Mouse (Mus musculus) olfactory bulb, adult 2 months (tissue): ENCODE data around the gene Sntb2. TPM values are rescaled to one million over a fixed set of nuclear protein-coding genes. Genes with fewer than 3 reads are reported as not detected.

ENCODE experiments used
- H3K27ac ChIP-seq: fragments of 200-500 bp; 2 replicates; pipeline ENCODE4 v1.5.1; 2012; ENCODE audit warnings: low read depth, low read length; ENCODE audit not compliant: insufficient read depth
- H3K4me1 ChIP-seq: fragments of 200-500 bp; 2 replicates; pipeline ENCODE4 v1.6.1; 2012; ENCODE audit warnings: low read length; ENCODE audit not compliant: control insufficient read depth, insufficient read depth
- H3K4me3 ChIP-seq: fragments of 200-500 bp; 2 replicates; pipeline ENCODE4 v1.5.1; 2012; ENCODE audit warnings: mild to moderate bottlenecking, low read depth, low read length, moderate library complexity; ENCODE audit not compliant: insufficient read depth
- CTCF ChIP-seq: fragments of 200-500 bp; IDR thresholded peaks from 2 replicates; pipeline ENCODE4 v1.5.1; 2012; ENCODE audit warnings: low read depth, mild to moderate bottlenecking, low read length, moderate library complexity; ENCODE audit not compliant: insufficient read depth
- POLR2A ChIP-seq: fragments of 200-500 bp; IDR thresholded peaks from 2 replicates; pipeline ENCODE4 v1.6.1; 2012; ENCODE audit warnings: mild to moderate bottlenecking, low read depth, low read length, moderate library complexity; ENCODE audit not compliant: insufficient read depth
- WGBS: fragments of 180-500 bp; shearing (Covaris S2); methylation state at CpG from one replicate; pipeline ENCODE4 v1.1.7; 2018; 5-methylcytosine and 5-hydroxymethylcytosine counted together
- polyA plus RNA-seq: library from polyadenylated mRNA; stranded (reverse); fragments of >200 nt; gene quantifications from 2 replicates; pipeline ENCODE4 v1.2.4, GENCODE M21; 2012; ENCODE audit warnings: low replicate concordance; ENCODE audit not compliant: missing spikeins, insufficient read depth, insufficient read length

Gene Sntb2
- polyA plus RNA-seq, 1 experiment = not detected

DNA sequence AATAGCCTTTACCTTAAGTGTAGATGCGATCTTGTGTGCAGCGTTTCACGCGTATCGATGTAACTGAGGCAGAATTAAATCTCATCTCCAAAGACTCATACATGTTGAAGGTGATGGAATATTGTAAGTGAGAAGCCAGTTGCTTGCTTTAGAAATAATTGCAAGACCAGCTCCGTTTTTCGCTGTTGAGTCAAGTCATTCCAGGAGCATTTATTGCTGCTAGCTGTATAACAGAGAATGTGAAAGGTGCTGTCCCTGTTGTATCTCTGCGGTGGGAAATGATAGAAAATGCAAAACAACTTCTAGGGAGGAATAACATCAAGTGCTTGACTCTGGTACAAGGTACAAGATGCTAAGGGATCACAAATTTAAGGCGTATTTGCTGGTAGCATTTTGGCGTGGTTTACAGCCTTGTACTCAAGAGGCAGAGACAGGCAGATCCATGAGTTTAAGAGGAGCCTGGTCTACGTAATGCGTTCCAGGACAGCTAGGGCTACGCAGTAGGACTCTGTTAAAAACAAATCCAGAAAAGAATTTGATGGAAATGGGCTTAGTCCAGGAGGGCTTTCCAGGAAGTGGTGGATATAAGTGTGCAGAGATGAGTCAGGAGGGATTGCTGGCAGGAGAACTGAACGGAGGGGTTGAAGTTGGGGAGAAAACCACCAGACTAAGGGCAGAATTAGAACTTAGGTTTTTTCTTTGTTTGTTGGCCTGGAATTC lies 1.7 kb downstream of the Sntb2 start:
- peak overlapping the region; percentile 57 for H3K4me3 ChIP-seq
- H3K4me1 ChIP-seq = peaks cover 6% of the 10 kb centered on the region
- TF ChIP-seq CTCF (no peak), POLR2A (no peak)
- no peak overlapping the region for H3K27ac ChIP-seq
- WGBS = 40% methylated on average over 14 of the region's 14 CpGs

- Histone ChIP-seq H3K4me1 (no peaks in the 10 kb centered on the region), H3K4me3 (no peak overlapping the region), H3K27ac (no peak overlapping the region)
- TF ChIP-seq POLR2A (no peak), CTCF (no peak)
- 97% methylated on average over 3 of the region's 3 CpGs for WGBS
Measured at GRCm38 (mm10) chr8:106941806-106942205, 6.3 kb downstream of the Sntb2 start.

DNA sequence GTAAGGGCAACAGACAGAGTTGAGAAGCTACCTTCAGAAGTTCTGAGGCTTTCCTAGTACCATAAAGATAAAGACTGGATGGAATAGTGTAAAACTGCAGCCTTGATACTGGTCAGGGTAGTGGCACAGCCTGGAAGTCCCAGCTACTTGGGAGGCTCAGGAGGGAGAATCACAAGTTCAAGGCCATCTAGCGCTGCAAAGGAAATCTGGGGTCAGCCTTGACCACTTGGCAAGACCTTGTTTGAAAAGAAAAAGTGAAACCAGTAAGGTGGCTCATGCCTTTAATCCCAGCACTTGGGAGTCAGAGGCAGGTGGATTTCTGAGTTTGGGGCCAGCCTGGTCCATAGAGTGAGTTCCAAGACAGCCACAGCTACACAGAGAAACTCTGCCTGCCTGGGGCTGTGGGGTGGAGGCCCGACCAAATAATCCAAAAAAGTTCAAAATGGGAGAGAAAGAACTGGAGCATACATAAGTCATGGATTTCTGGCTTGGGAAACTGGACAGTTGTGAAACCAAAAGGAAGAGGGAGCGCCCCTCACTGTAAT lies 8.4 kb downstream of the Sntb2 start:
- Histone ChIP-seq H3K4me1 (no peaks in the 10 kb centered on the region), H3K4me3 (no peak overlapping the region), H3K27ac (no peak overlapping the region)
- TF ChIP-seq POLR2A = no peak
- TF ChIP-seq CTCF = no peak
- WGBS = 89% methylated on average over 3 of the region's 3 CpGs

- 82% methylated on average over 3 of the region's 3 CpGs for WGBS
- no peak overlapping the region for H3K27ac ChIP-seq
- TF ChIP-seq POLR2A (no peak), CTCF (no peak)
- no peak overlapping the region for H3K4me3 ChIP-seq
- no peaks in the 10 kb centered on the region for H3K4me1 ChIP-seq
Measured at GRCm38 (mm10) chr8:106944756-106945155, 9.2 kb downstream of the Sntb2 start.

DNA sequence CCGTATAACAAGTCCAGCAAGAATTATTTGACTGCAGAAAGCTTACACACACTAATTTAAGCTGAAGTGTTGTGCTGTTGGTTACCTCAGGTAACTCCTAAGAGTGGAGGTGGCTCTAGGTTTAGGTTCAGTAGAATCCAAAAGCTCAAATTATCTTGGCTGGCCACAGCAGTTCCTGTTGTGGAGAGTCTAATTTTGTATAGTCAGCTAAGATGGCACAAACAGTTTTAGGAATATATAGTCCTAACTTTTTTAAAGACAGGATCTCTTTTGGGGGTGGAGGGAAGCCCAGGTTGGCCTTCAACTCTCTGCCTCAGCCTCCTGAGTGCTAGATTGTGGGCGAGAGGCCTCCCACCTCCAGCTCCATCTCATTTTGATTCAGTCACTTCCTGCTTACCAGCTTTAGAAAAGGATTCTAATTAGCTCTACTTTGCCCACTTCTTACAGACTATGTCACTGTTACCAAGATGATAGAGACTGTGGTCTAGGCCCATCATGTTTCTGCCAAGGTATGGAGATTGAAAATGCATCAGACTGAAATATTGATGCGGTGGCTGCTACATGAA lies 13.2 kb downstream of the Sntb2 start:
- no peak overlapping the region for H3K27ac ChIP-seq
- no peak overlapping the region for H3K4me3 ChIP-seq
- 89% methylated on average over 3 of the region's 3 CpGs for WGBS
- no peaks in the 10 kb centered on the region for H3K4me1 ChIP-seq
- no peak for TF ChIP-seq POLR2A
- TF ChIP-seq CTCF = no peak

GRCm38 (mm10) chr8:106951707-106952106 lies 16.2 kb downstream of the Sntb2 start:
- TF ChIP-seq POLR2A (no peak), CTCF (no peak)
- Histone ChIP-seq H3K4me3 (no peak overlapping the region), H3K27ac (no peak overlapping the region), H3K4me1 (no peaks in the 10 kb centered on the region)
- WGBS = 62% methylated on average over 4 of the region's 4 CpGs

DNA sequence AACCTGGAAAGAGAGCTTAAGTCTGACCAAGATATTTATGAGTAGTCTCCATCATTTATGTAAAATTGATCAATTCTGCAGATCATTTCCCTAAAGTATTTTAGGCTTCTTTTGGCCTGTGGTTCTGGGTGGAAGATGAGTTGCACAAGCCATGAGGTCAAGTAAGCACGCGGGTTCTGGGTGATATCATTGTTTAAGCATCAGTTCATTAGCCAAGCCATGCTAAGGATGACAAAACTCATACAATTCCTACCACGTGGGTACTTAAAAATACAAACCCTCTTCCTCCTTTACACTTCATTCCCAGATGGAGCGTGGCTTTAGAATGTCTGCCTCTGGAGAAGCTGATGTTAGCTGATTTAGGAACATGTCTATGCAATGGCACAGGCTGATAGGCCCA lies 18.0 kb downstream of the Sntb2 start:
- TF ChIP-seq POLR2A (no peak), CTCF (no peak)
- 85% methylated on average over 4 of the region's 4 CpGs for WGBS
- Histone ChIP-seq H3K4me1 (no peaks in the 10 kb centered on the region), H3K4me3 (no peak overlapping the region), H3K27ac (no peak overlapping the region)

DNA sequence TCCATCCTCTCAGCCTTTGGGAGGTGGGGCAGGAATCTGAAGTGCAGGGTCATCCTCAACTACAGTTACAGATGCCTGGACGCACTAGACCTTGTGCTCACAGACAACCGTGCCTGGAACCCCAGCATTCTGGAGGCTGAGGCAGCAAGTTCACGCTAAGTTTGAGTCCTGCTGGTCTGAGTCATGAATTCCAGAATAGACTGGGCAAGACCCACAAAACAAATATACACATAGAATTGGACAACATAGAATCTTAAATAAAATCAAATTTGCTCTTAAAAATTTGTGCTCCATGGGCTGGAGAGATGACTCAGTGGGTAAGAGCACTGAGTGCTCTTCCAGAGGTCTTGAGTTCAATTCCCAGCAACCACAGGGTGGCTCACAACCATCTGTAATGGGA lies 21.5 kb downstream of the Sntb2 start:
- TF ChIP-seq CTCF (no peak), POLR2A (no peak)
- 85% methylated on average over 3 of the region's 3 CpGs for WGBS
- Histone ChIP-seq H3K27ac (no peak overlapping the region), H3K4me1 (no peaks in the 10 kb centered on the region), H3K4me3 (no peak overlapping the region)

- H3K27ac ChIP-seq = no peak overlapping the region
- no peak for TF ChIP-seq CTCF
- no peak for TF ChIP-seq POLR2A
- 92% methylated on average over 3 of the region's 3 CpGs for WGBS
Measured at GRCm38 (mm10) chr8:106958212-106958611, 22.7 kb downstream of the Sntb2 start.

More at GRCm38 (mm10) chr8:106958212-106958611, 22.7 kb downstream of the Sntb2 start:
- Histone ChIP-seq H3K4me3 (no peak overlapping the region), H3K4me1 (no peaks in the 10 kb centered on the region)
